Mouse (Mus musculus) megakaryocyte, embryonic 14.5 days (primary cell): ENCODE measurements around the gene Plekhg3. TPM values are rescaled to one million over a fixed set of nuclear protein-coding genes. Genes with fewer than 3 reads are reported as not detected.

Source experiments
- H3K27me3 ChIP-seq: replicated peaks from 2 replicates; pipeline ENCODE3; 2012; ENCODE audit warnings: inconsistent platforms
- H3K36me3 ChIP-seq: replicated peaks from 2 replicates; pipeline ENCODE3; 2012; ENCODE audit warnings: low read length, inconsistent platforms, mixed read lengths
- H3K4me1 ChIP-seq: 2 replicates; pipeline ENCODE4 v1.6.1; 2012; ENCODE audit warnings: inconsistent platforms
- H3K4me3 ChIP-seq: replicated peaks from 2 replicates; pipeline ENCODE3; 2012; ENCODE audit warnings: moderate library complexity, mild to moderate bottlenecking, inconsistent platforms
- H3K9me3 ChIP-seq: 2 replicates; pipeline ENCODE4 v1.6.1; 2012; ENCODE audit warnings: inconsistent platforms
- FLI1 ChIP-seq: IDR thresholded peaks from 2 replicates; pipeline ENCODE4 v1.6.1; 2012; ENCODE audit warnings: low read length, inconsistent platforms, mixed read lengths
- GATA1 ChIP-seq: IDR thresholded peaks from 3 replicates; pipeline ENCODE4 v1.6.1; 2012; ENCODE audit warnings: mixed read lengths, low read length, inconsistent platforms, borderline replicate concordance
- polyA plus RNA-seq: library from polyadenylated mRNA; stranded (reverse); fragments of >175 nt; gene quantifications from 2 replicates; pipeline ENCODE4 v1.2.3, GENCODE M21; 2012; ENCODE audit warnings: low replicate concordance; ENCODE audit not compliant: insufficient read depth

The Plekhg3 gene
- polyA plus RNA-seq, 1 experiment: 4.4 TPM

DNA sequence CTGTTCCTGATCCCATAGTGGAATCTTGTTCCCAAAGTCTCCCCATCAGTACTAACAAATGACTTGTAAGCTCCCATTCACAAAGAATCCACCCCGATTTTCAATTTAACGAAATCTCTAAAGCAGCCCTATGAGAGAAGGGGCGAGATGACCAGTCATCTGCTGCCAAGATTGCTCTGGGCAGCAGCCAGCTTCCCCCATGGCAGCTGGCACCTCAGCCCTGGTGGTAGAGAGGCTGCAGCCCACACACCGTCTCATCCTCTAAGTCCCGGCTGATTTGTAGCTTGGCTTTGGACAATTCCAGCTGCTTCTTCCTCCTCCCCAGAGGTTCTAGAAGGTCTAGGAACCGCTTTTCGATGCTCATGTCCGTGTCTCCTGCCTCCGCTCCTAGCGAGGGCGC is 77.5 kb downstream of the Plekhg3 start:
- Histone ChIP-seq H3K27me3 (peaks cover 13% of the 10 kb centered on the region), H3K36me3 (peaks cover 98% of the 10 kb centered on the region), H3K4me1 (0 out of 2 replicates have a peak, but pooled peaks cover 3% of the 10 kb centered on the region), H3K4me3 (no peak overlapping the region), H3K9me3 (no peaks in the 10 kb centered on the region)
- TF ChIP-seq FLI1 (no peak), GATA1 (no peak)

DNA sequence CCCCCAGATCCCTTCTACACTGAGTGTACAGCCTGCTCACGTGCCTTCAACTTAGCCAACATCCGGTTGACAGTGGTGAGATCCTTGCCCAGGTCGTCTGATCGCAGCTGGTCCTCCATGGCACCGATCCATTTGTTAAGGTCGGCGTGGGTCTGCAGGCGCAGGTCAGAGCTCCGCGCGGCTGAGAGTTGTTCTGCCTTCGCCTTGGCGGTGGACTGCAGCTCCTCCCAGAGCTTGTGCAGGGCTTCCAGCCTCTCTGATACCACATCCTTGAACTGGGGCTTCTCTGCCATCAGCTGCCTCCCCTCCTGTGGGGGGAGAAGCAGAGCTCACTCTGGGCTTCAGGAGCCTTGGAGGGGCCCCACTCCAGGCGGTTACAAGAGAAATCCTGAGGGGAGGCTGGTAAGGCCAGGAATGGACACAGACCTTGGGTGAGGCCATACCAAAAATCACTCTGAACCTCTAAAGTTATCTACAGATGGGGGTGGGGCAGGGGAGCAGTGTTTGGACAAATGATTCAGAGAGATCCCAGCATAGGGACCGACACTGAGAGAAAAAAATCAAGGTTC is 78.4 kb downstream of the Plekhg3 start:
- 0 out of 2 replicates have a peak, but pooled peaks cover 3% of the 10 kb centered on the region for H3K4me1 ChIP-seq
- TF ChIP-seq FLI1 (no peak), GATA1 (no peak)
- H3K4me3 ChIP-seq: no peak overlapping the region
- H3K36me3 ChIP-seq: peaks cover 97% of the 10 kb centered on the region
- no peaks in the 10 kb centered on the region for H3K9me3 ChIP-seq
- H3K27me3 ChIP-seq: peaks cover 17% of the 10 kb centered on the region

DNA sequence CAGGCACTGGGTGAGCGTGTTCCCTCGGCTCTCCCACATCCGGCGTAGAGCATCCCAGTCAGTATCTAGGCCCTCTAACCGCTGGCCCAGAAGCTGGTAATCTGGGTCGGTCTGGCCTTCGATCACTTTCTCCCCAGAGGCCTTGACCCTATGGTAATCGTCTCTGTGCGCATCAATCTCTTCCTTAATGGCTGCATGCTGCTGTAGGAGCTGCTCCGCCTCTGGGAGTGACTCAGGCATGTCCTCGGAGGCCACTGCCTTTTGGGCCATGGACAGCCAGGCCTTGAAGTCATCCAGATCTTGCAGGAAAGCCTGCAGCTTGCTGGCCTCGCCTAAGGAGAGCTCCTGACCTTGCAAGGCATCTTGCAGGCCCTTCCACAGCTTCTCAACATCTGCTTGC is 81.9 kb downstream of the Plekhg3 start:
- H3K27me3 ChIP-seq: peaks cover 10% of the 10 kb centered on the region
- peaks cover 12% of the 10 kb centered on the region for H3K4me1 ChIP-seq
- TF ChIP-seq GATA1 (no peak), FLI1 (no peak)
- no peak overlapping the region for H3K4me3 ChIP-seq
- H3K9me3 ChIP-seq: no peaks in the 10 kb centered on the region
- H3K36me3 ChIP-seq: peaks cover 87% of the 10 kb centered on the region

DNA sequence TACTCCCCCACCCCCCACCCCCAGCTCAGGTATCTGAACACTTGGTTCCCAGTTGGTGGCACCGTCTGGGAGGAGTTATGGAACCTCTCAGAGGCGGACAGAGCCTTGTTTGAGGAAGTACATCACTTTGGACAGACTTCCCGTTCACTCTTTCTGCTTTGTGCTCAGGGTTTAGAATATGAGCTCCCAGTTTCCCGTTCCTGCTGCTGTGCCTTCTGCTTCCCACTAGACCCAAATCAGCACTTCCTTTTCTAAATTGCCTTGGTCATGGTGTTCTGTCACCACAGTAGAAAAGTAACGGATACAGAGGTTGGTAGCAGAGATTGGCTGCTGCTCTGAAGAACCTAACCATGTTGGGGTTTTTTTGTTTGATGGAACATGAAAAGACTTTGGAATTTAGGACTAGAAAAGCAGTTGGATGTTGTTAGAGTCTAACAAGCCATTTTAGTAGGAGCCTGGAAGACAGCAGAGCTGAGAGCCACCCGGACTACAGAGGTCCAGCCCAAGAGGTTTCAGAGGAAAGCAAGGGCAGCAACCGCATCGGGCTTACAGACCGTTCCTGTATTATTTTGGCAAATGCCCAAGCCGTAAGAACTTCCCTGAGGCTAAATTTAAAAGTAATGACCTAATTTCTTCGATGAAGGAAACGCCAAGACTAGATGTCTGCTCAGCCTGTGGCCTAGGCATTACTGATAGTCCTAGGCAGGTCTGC is 84.3 kb downstream of the Plekhg3 start:
- H3K27me3 ChIP-seq: peaks cover 3% of the 10 kb centered on the region
- H3K4me1 ChIP-seq: peaks cover 12% of the 10 kb centered on the region
- peaks cover 87% of the 10 kb centered on the region for H3K36me3 ChIP-seq
- TF ChIP-seq FLI1 (no peak), GATA1 (no peak)
- H3K4me3 ChIP-seq: no peak overlapping the region
- no peaks in the 10 kb centered on the region for H3K9me3 ChIP-seq

DNA sequence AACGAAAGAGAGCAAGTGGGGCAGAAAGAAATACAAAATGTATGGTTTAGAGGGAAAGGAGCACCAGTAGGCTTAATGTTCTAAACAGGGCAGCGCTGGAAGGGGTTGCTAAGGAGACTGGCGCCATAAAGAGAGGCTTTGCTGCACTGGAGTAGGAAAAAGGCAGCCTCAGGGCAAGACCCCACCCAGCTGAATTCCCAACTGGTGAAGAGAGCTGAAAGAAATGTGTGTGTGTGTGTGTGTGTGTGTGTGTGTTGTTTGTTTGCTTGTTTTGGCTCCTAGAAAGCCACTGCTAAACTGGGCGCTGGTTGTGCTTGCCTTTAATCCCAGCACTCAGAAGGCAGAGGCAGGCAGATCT is 84.9 kb downstream of the Plekhg3 start:
- Histone ChIP-seq H3K4me3 (no peak overlapping the region), H3K36me3 (peaks cover 87% of the 10 kb centered on the region), H3K9me3 (no peaks in the 10 kb centered on the region), H3K4me1 (peaks cover 12% of the 10 kb centered on the region), H3K27me3 (peaks cover 4% of the 10 kb centered on the region)
- TF ChIP-seq FLI1: no peak
- TF ChIP-seq GATA1: no peak

DNA sequence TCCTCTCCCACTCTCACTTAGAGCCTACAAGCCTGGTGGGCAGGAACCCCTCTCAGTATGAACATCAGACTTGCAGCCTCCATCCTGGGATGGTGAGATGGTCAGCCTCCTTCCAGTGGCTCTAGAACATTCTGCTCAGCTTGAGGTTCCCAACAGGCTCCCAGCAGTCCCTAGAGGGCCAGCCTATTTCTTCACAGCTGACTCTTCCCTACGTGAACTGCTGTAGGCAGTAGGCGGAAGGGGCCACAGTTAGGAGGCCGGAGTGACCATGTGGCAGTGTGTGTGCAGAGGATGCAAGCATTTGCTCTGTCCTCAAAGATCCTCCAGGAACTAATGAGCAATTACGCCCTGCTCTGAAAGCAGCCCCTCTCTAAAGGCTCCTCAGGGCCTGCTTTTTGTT is 87.5 kb downstream of the Plekhg3 start:
- Histone ChIP-seq H3K4me1 (peaks cover 9% of the 10 kb centered on the region), H3K4me3 (no peak overlapping the region), H3K27me3 (peaks cover 5% of the 10 kb centered on the region), H3K36me3 (peaks cover 87% of the 10 kb centered on the region), H3K9me3 (no peaks in the 10 kb centered on the region)
- TF ChIP-seq FLI1 (no peak), GATA1 (no peak)

DNA sequence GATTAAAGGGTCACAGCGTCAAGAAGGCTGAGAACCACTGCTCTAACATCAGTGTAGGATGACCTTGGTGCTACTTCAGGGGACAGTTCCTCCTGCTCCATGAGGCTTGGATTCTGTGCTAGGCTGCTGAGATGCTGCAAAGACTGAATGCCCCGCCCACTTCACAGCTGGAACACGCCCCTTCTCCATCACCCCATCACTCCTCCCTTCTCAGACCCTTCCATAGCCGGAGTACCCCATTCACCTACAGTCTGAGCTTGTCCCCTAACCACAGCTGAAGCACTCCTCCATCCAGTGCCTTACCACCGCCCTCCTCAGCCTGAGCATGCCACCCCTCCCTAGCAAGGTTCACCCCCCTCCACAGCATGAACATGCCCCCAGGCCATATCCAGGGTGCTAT is 89.2 kb downstream of the Plekhg3 start:
- Histone ChIP-seq H3K4me3 (no peak overlapping the region), H3K27me3 (peaks cover 2% of the 10 kb centered on the region), H3K36me3 (peaks cover 92% of the 10 kb centered on the region), H3K4me1 (peaks cover 8% of the 10 kb centered on the region), H3K9me3 (no peaks in the 10 kb centered on the region)
- no peak for TF ChIP-seq FLI1
- TF ChIP-seq GATA1: no peak

DNA sequence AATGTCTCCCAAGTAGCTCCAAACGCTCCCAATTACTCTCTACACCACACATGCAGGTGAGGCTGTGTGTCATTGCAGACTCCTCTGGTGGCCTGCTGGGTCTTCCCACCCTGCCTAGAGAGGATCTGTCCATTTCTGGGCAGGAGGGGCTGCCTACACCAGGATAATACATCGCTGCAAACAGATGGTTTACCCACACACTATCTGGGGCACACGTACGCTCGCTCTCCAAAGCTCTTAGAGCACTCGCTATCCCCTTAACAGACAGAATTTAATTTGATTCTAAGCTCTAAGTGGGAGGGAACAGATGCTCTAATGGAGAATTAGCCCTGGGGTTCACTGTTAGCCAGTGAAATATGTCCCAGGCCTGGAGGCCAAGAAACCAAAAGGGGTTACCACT is 92.7 kb downstream of the Plekhg3 start:
- no peaks in the 10 kb centered on the region for H3K9me3 ChIP-seq
- H3K36me3 ChIP-seq: peaks cover 98% of the 10 kb centered on the region
- no peak overlapping the region for H3K4me3 ChIP-seq
- no peak for TF ChIP-seq GATA1
- TF ChIP-seq FLI1: no peak
- no peaks in the 10 kb centered on the region for H3K4me1 ChIP-seq
- peaks cover 2% of the 10 kb centered on the region for H3K27me3 ChIP-seq

Other genes starting within 250 kb of the Plekhg3 start
- gene Akap5, start 206.0 kb upstream of the Plekhg3 start, polyA plus RNA-seq: 0.63 TPM in 1 of 2 replicates, not detected in the other
- 2.4 and 7.2 TPM in 2 replicates for gene Zbtb25, start 161.3 kb upstream of the Plekhg3 start, polyA plus RNA-seq
- 0.79 and 4.7 TPM in 2 replicates for gene Zbtb1, start 160.6 kb upstream of the Plekhg3 start, polyA plus RNA-seq
- gene Hspa2, start 126.7 kb upstream of the Plekhg3 start, polyA plus RNA-seq: 2.9 and 5.8 TPM in 2 replicates
- gene Ppp1r36, start 113.4 kb upstream of the Plekhg3 start, polyA plus RNA-seq: not detected in 2 replicates
- 23.3 and 25.7 TPM in 2 replicates for gene Sptb, start 179.7 kb downstream of the Plekhg3 start, polyA plus RNA-seq
- 5.6 TPM in 1 of 2 replicates, not detected in the other for gene Churc1, start 234.6 kb downstream of the Plekhg3 start, polyA plus RNA-seq
- 13.4 and 35.3 TPM in 2 replicates for gene Fntb, start 234.7 kb downstream of the Plekhg3 start, polyA plus RNA-seq